Mouse (Mus musculus) limb, embryonic 11.5 days (tissue): ENCODE measurements around the gene Vps37c. TPM values are rescaled to one million over a fixed set of nuclear protein-coding genes. Genes with fewer than 3 reads are reported as not detected.

Source experiments
- ATAC-seq: fragments of 200-750 bp; cut with Nextera tagmentation; 2 replicates; pipeline ENCODE4 v1.8.0; 2017; ENCODE audit warnings: low read depth; ENCODE audit not compliant: insufficient number of reproducible peaks, low FRiP score, low TSS enrichment
- DNase-seq: peaks from one replicate; pipeline ENCODE4 v3.0.0-alpha.2; 2015; ENCODE audit warnings: low spot score
- H3K27ac ChIP-seq: fragments of 300-500 bp; sonication (generic); replicated peaks from 2 replicates; pipeline ENCODE4 v1.5.1; 2014; ENCODE audit warnings: low read depth, mild to moderate bottlenecking, low read length
- H3K27me3 ChIP-seq: fragments of 300-500 bp; sonication (generic); 2 replicates; pipeline ENCODE4 v1.6.1; 2014; ENCODE audit warnings: mild to moderate bottlenecking, low read length, mixed read lengths; ENCODE audit not compliant: control insufficient read depth, insufficient read depth
- H3K36me3 ChIP-seq: fragments of 300-500 bp; sonication (generic); 2 replicates; pipeline ENCODE4 v1.6.1; 2014; ENCODE audit warnings: mild to moderate bottlenecking, low read length, moderate library complexity, mixed read lengths; ENCODE audit not compliant: control insufficient read depth, insufficient read depth
- H3K4me1 ChIP-seq: fragments of 300-500 bp; sonication (generic); 2 replicates; pipeline ENCODE4 v1.6.1; 2014; ENCODE audit warnings: low read length, mixed read lengths; ENCODE audit not compliant: control insufficient read depth, insufficient read depth
- H3K4me2 ChIP-seq: fragments of 300-500 bp; sonication (generic); 2 replicates; pipeline ENCODE4 v1.6.1; 2014; ENCODE audit warnings: low read depth, mild to moderate bottlenecking, moderate library complexity; ENCODE audit not compliant: severe bottlenecking
- H3K4me3 ChIP-seq: fragments of 300-500 bp; sonication (generic); 2 replicates; pipeline ENCODE4 v1.5.1; 2014; ENCODE audit warnings: low read depth, low read length
- H3K9ac ChIP-seq: fragments of 300-500 bp; sonication (generic); 2 replicates; pipeline ENCODE4 v1.6.1; 2014; ENCODE audit warnings: mild to moderate bottlenecking, low read length
- H3K9me3 ChIP-seq: fragments of 300-500 bp; sonication (generic); 2 replicates; pipeline ENCODE4 v1.6.1; 2016; ENCODE audit warnings: low read length; ENCODE audit not compliant: control insufficient read depth
- WGBS: fragments of 180-500 bp; shearing (Covaris S2); extraction: QIAGEN DNeasy Blood & Tissue Kit; methylation state at CpG from one replicate; pipeline ENCODE4 v1.1.7; 2014; 5-methylcytosine and 5-hydroxymethylcytosine counted together
- polyA plus RNA-seq: library from polyadenylated mRNA; unstranded; fragments of >200 nt; fragmentation: Nextera tagmentation; extraction: Ambion mirVana; gene quantifications from 2 replicates; pipeline ENCODE4 v1.2.1, GENCODE M21; 2014

Vps37c gene
- polyA plus RNA-seq, 1 experiment from 2014 or later: 29.7 TPM

DNA sequence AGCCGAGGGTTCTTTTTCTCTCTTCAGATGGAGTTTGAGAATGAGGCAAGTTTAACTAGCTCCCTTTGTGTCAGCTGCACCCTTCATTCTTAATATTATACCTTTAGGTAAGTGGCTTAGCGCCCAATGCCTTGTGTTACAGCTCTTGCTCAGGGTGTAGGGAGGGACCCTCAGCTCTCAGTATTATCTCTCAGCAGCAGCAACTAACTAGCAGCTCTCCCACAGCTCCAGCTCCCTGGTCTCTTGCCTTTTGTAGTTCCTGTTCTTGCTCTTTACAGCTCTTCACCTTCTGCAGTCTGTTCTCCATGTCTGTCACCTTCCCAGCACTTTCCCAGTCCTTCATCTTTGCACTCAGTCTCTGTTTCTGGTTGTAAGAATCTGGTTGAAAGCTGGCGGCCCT is 3.1 kb downstream of the Vps37c start:
- Histone ChIP-seq H3K4me2 (no peak overlapping the region), H3K36me3 (no peaks in the 10 kb centered on the region), H3K4me3 (no peak overlapping the region), H3K27ac (no peak overlapping the region), H3K9ac (peak overlapping the region; percentile 9; the same call in 1 of the 2 replicates), H3K27me3 (no peaks in the 10 kb centered on the region), H3K4me1 (peaks cover 10% of the 10 kb centered on the region; the same call in 1 of the 2 replicates), H3K9me3 (no peaks in the 10 kb centered on the region)
- WGBS: 75% methylated on average over 3 of the region's 3 CpGs
- DNase-seq: no peak
- no peak for ATAC-seq

DNA sequence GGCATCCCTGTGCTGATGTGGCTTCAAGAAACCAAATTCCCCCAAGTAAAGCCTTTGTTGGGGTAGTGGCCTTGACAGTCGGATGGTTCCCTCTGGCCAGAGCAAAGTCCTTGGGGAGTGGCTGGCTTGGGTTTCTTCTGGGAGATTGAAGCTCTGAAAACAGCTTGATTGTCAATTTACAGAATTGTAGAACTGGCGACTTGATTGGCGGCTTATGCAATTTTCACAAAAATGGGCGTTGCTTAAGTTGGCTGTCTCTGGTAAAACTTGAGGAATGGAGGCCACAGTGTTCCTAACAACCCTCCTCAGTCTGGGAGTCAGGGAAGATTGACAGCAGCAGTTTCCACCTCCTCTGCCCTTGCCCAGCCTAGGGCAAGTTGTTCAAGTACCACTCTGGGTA is 3.8 kb downstream of the Vps37c start:
- Histone ChIP-seq H3K4me2 (no peak overlapping the region), H3K9me3 (no peaks in the 10 kb centered on the region), H3K27ac (no peak overlapping the region), H3K9ac (no peak overlapping the region), H3K4me3 (no peak overlapping the region), H3K4me1 (peaks cover 10% of the 10 kb centered on the region; the same call in 1 of the 2 replicates), H3K27me3 (no peaks in the 10 kb centered on the region), H3K36me3 (no peaks in the 10 kb centered on the region)
- no peak for DNase-seq
- 89% methylated on average over 4 of the region's 4 CpGs for WGBS
- ATAC-seq: no peak

DNA sequence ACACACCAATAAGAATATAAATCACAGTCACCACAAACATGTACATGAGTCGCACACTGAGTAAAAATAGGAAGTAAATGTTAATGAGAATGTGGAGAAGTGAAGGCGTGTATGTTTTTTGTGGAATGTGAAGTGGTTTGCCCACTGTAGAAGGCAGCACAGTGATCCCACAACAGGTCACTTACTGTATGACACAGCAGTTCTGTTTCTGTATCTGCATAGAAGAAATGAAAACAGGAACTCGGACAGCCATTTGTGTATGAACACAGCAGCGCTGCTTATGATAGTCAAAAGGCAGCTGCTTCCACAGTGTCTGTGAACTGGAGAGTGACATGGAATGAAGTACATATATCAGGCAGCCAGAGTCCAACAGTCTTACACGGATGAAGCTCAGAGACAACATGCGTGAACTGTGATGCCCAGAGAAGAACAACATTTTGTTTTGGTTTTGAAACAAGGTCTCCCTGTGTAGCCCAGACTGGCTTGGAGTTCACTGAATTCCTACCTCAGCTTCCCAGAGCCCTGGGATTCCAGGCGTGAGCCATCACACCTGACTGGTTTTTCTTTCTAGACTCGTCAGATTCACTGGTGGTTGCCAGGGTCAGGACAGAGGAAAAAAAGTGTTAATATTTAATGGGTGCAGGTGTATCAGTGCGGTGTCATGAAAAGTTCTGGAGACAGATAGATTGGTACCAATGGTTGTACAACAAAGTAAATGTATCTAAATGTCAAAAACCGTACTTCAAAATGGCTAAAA is 5.6 kb downstream of the Vps37c start:
- no peak overlapping the region for H3K27ac ChIP-seq
- no peaks in the 10 kb centered on the region for H3K9me3 ChIP-seq
- peaks cover 3% of the 10 kb centered on the region; the same call in 1 of the 2 replicates for H3K4me1 ChIP-seq
- DNase-seq (no peak), ATAC-seq (no peak)
- H3K36me3 ChIP-seq: no peaks in the 10 kb centered on the region
- no peak overlapping the region for H3K4me2 ChIP-seq
- H3K4me3 ChIP-seq: no peak overlapping the region
- H3K9ac ChIP-seq: no peak overlapping the region
- WGBS: 90% methylated on average over 10 of the region's 10 CpGs
- no peaks in the 10 kb centered on the region for H3K27me3 ChIP-seq

DNA sequence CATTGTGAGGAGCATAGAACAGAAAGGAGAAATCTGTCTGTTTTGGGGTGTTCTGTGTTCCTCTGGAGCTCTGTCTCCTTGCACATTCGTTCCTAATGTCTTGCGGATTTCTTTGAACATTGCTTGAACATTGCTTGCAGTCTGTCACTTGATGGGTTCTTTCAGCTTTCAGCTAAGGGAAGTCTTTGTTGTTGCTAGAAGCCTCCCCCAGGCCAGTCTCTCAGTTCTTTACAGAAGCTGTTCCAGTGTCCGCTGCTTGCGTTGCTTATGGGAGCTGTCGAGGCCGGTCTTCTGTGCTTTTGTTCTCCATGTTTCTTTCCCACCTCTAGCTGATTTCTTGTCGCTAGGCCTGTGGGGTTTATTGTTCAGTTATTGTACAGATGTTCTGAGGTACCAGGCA is 7.3 kb downstream of the Vps37c start:
- no peak overlapping the region for H3K4me3 ChIP-seq
- H3K36me3 ChIP-seq: no peaks in the 10 kb centered on the region
- WGBS: 75% methylated on average over 7 of the region's 7 CpGs
- H3K4me1 ChIP-seq: 0 out of 2 replicates have a peak, but pooled peaks cover 4% of the 10 kb centered on the region
- H3K27ac ChIP-seq: no peak overlapping the region
- H3K9ac ChIP-seq: no peak overlapping the region
- DNase-seq (no peak), ATAC-seq (no peak)
- no peaks in the 10 kb centered on the region for H3K9me3 ChIP-seq
- no peak overlapping the region for H3K4me2 ChIP-seq
- no peaks in the 10 kb centered on the region for H3K27me3 ChIP-seq

DNA sequence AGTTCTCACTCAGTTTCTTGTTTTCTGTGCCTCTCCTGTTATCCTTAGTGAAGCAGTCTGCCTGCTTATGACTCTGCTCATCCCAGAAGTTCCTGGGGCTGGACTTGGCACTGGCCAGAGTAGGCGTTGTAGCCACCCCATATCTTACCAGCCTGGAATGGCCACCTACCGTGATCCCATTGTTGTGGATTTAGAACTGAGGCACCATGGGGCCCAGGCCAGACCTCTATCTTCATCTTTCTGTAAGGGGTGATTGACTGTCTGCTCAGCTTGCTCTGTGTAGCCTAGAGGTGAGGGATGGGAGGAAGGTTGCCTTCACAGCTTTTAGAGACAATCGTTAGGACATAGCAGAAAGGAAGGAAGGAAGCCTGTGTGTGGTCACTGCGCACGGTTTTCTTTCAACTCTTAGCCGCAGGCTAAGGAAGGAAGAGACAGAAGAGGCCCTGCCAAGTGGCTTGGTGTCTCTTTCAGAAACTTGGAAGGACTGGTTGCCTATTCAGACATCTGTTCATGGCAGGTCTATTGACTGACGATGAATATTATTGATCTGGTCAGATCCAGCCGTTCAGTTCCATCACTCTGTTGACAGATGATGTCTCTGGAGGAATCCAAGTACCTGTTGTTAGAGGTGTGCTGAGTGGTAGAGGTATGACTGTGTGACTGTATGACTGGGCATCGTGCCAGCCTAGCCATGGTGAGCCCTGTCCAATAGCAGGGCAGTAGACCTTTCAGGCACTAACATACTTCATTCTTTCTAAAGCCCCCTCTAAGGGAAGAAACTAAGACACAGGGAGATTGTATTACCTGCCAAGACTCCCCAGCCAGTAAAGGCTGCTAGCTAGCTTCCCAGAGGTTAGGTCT is 9.8 kb downstream of the Vps37c start:
- H3K9me3 ChIP-seq: no peaks in the 10 kb centered on the region
- no peak overlapping the region for H3K27ac ChIP-seq
- H3K4me3 ChIP-seq: no peak overlapping the region
- DNase-seq (no peak), ATAC-seq (no peak)
- H3K9ac ChIP-seq: no peak overlapping the region
- 0 out of 2 replicates have a peak, but pooled peaks cover 7% of the 10 kb centered on the region for H3K4me1 ChIP-seq
- H3K27me3 ChIP-seq: no peaks in the 10 kb centered on the region
- H3K4me2 ChIP-seq: no peak overlapping the region
- no peaks in the 10 kb centered on the region for H3K36me3 ChIP-seq
- 82% methylated on average over 9 of the region's 9 CpGs for WGBS

DNA sequence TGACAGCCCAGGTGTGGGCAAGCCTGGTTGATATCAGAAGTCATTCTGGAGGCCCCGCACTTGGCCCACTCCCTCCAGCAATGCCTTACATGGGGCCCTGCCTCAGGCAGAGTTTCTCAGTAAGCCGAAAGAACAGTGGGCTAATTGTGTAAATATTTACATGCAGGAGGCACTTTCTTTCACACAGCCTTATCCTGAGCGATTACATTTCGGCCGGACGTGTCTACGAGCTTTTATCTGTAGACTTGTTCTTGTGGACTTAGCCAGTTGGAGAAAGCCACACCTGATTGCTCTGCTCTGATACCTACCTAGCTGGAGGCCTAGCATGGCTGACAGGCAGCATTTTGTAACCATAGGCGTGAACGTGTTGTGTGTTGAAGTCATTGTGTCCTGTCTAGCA is 11.3 kb downstream of the Vps37c start:
- 62% methylated on average over 9 of the region's 9 CpGs for WGBS
- Histone ChIP-seq H3K27ac (no peak overlapping the region), H3K9ac (no peak overlapping the region), H3K4me2 (no peak overlapping the region), H3K4me1 (0 out of 2 replicates have a peak, but pooled peaks cover 7% of the 10 kb centered on the region), H3K9me3 (no peaks in the 10 kb centered on the region), H3K27me3 (no peaks in the 10 kb centered on the region), H3K4me3 (no peak overlapping the region), H3K36me3 (no peaks in the 10 kb centered on the region)
- DNase-seq (no peak), ATAC-seq (no peak)

DNA sequence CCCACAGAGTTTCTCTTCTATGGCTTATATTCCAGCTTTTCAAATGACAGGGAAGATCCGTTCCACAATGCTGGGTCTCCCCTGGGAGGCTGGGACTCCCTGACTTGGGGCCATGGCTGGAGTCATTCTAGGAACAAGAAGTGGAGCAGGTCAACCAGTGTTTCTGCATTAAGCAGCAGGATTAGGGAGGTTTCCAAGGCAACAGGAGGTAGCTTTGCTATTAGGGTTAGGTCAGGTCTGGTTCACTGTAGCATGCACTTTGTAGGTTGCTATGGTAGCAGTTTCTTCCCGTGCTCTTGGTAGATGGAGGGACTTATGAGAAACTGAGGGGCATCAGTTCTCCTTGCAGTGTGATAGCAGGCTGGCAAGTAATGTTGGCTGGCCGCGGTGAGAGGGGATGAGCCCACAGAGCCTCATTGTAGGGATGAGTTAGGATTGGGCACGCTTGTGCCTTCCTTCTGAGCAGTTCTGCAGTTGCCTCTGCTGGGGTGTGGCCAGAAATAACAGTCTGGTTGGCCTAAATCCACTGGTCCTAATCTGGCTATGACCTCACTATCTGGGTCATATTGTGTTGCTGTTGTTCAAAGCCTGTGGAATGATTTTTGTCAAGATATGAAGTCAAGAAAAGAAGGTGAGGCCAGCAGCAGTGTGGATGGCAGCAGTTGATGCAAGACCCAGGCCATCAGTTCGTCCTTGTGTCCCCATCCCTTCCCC is 12.6 kb downstream of the Vps37c start:
- Histone ChIP-seq H3K4me3 (no peak overlapping the region), H3K9ac (no peak overlapping the region), H3K4me1 (0 out of 2 replicates have a peak, but pooled peaks cover 7% of the 10 kb centered on the region), H3K27me3 (no peaks in the 10 kb centered on the region), H3K27ac (no peak overlapping the region), H3K9me3 (no peaks in the 10 kb centered on the region), H3K4me2 (no peak overlapping the region), H3K36me3 (no peaks in the 10 kb centered on the region)
- ATAC-seq (no peak), DNase-seq (no peak)
- WGBS: 74% methylated on average over 6 of the region's 6 CpGs

DNA sequence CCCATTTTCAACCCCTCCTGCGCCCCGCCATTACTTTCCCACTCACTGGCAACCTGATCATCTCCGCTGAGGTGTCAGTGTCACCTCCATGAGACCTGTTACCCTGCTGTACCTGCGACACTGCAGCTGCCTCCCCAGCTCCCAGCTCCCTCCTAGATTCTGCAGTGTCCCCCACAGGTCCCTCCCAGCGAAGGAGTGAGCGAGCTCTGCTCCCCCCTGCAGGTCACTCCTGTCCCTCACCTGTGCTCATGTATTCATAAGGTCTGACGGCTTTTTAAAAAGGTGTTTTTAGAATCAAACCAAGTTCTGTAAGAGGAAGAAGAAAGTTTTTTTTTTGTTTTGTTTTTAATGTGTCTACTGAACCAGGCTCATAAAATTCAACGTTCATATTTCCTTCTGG is 13.6 kb downstream of the Vps37c start:
- 0 out of 2 replicates have a peak, but pooled peaks cover 7% of the 10 kb centered on the region for H3K4me1 ChIP-seq
- 67% methylated on average over 8 of the region's 8 CpGs for WGBS
- no peaks in the 10 kb centered on the region for H3K27me3 ChIP-seq

More for the DNA sequence above, 13.6 kb downstream of the Vps37c start:
- no peak overlapping the region for H3K4me3 ChIP-seq
- H3K4me2 ChIP-seq: no peak overlapping the region
- no peak overlapping the region for H3K27ac ChIP-seq
- no peaks in the 10 kb centered on the region for H3K36me3 ChIP-seq
- H3K9me3 ChIP-seq: no peaks in the 10 kb centered on the region
- H3K9ac ChIP-seq: no peak overlapping the region
- no peak for DNase-seq
- ATAC-seq: no peak
